Mouse (Mus musculus): ENCODE results near the gene Polr2e.

Gene Polr2e

GRCm38 (mm10) chr10:80039559-80039979, at the start of gene Polr2e:
Gene Polr2e, minus strand, starts transcription at chr10:80039795.
- peak; percentile 97 to 98 for DNase-seq

DNA sequence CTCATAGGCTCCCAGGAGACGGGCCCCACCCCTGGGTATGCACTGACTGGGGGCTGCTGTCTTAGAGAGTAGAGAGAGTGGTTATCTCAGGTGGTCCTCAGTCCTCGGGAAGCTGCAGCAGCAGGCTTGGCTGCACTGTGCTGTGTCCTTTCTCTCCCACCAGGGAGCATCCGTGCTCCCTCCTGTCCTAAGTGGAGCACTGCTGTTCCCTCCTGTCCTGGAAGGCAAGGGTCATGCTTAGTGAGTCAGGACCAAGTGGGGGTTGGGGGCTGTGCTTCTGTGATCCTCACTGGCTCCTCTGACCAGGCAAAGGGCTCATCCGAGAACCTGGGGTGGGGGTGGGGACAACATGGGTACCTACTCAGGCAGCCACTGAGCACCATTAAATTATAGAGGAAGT, 49.6 kb upstream of the Polr2e start:
- DNase-seq: peak; percentile 73 to 78

GRCm38 (mm10) chr10:80087483-80087882, 47.9 kb upstream of the Polr2e start:
- no peak for DNase-seq

- peak in 1 of 2 experiments; percentile 48 for DNase-seq
These were observed 47.3 kb upstream of the Polr2e start for GRCm38 (mm10) chr10:80086847-80087246.

DNA sequence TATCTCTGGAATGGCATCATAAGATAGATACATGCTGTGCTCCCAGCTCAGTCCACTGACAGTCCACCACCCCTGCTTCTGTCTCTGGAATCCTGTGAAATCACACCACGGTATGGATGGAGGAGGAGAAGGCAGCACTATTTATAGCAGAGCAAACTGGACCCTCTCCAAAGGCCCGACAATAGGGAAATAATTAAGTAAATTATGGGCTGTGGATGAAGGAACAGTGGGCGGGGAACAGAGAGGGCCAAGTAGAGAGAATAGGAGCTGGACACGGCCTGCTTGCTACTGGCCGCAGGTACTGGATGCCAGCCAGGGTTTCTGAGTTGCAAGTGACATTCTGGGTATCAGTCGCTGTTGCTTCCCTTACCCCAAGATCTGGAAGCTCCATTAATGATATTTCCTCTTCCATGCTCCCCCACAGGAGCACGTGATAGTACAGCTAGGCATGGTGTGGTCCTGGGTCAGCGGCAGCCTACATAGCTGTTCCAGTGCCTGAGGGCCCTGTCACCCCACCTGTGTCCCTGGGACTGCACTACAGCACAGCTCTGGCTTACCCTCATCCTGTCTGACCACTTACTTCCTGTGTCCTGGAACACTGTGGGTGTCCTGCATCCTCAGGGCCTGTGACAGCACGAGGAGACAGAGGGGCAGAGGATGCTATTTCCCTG, 45.4 kb upstream of the Polr2e start:
- DNase-seq: peak; percentile 71 to 79

GRCm38 (mm10) chr10:80081075-80081474, 41.5 kb upstream of the Polr2e start:
- no peak for DNase-seq

- no peak for DNase-seq
These were observed 40.9 kb upstream of the Polr2e start for GRCm38 (mm10) chr10:80080396-80081070.

GRCm38 (mm10) chr10:80078366-80078765, 38.8 kb upstream of the Polr2e start:
- no peak for DNase-seq

GRCm38 (mm10) chr10:80077312-80077711, 37.7 kb upstream of the Polr2e start:
- no peak for DNase-seq

GRCm38 (mm10) chr10:80076386-80076785, 36.8 kb upstream of the Polr2e start:
- no peak for DNase-seq

DNA sequence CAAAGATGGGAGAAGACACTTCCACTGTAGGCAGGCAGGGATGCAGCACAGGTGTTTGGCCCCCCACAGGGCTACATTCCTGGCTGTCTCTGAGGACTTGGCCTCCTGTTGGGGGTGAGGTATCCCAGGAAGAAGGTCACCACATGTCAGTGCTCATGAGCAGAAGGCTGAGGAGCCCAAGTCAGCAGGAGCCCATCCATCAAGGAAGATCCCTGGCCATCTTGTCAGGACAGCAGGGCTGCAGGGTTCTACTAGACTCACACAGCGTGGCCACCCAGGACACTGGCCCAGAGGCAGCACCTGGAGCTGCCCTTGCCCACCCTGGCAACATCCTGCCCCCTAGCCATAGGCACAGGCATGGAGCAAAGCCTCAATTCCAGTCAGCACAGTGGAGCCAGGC, 36.3 kb upstream of the Polr2e start:
- no peak for DNase-seq

DNA sequence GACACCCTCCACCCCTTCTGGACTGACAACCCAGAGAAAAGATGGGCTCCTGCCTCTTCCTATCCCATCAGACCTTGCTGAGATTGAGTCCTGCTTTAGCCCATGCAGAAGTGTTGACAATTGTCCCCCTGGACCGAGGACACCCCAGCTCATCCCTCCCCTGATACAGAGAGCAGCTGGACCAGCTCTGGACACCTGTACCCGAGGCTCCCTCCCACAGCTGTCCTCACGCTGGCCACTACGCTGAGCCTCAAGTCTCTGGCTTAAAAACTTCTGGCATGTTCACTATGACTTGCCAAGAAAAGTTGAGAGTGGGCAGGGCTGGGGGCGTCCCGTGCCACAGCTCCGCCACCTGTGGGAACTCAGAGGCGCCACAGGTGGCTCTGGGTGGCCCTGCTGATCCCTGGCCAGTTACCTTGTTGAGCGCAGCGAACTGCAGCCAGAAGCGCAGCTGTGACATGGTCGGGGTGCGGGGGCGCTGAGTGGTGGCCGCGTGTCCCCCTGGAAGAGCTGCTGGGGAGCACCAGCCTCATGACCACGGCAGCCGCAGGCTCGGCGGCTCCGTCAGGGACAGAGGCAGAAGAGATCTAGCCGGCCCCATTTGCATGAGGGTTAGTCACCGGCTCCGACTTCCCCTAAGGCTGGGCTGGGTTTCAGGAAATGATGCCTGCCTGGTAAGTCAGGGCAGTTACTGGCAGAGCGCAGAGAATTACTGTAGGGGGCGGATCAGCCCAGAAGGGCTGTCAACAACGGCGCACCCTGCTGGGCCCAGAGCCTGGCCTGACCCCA, 35.4 kb upstream of the Polr2e start:
- peak; percentile 79 to 83 for DNase-seq

GRCm38 (mm10) chr10:80072623-80073489, 33.3 kb upstream of the Polr2e start:
- peak; percentile 63 to 77 for DNase-seq

DNA sequence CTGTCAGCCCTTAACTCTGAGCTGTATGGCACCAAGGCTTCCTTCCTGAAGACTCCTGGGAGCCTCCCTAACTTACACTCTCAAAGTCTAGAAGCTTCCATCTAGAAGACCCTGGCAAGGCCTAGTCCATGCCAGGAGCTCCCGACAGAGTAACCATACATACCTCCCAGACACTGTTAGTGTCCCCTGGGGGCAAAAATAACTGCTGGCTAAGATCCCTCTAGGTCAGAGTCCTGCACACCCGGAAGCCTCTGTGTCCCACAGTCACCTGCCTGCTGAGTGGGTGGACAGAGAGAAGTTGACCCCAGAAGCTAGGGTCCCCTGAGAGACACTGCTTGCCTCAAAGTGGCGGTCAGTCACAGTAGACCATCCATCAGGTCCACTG, 31.9 kb upstream of the Polr2e start:
- no peak for DNase-seq

DNA sequence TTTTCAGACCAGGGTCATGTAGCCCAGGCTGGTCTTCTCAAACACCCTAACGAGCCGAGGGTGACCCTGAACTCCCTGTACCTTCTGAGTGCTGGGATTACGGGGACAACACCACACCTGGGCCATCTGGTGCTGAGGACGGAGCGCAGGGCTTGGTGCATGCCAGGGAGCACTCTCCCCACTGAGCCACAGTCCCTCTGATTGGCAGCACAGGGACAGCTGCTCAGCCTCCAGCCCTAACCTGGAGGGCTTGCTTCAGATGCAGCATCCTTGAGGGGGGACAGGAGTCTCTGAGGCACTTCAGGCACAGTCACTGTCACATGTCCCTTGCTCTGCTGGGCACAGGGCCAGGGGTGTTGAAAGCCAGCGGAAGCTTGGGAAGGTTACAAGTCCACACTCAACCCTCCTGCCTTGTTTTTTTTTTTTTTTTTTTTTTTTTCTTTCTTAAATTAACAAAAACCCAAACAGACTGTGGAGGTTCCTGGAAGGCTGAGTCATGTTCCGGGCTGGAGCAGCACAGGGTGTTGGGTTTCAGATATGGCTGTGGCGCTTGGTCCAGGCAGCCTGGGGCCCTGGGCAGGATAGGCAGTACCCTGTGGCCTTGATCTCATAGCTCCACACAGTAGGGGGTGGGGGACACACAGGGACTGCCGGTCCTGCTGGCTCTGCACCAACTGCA, 31.4 kb upstream of the Polr2e start:
- peak; percentile 94 to 95 for DNase-seq

- DNase-seq: no peak
These were observed 30.4 kb upstream of the Polr2e start for GRCm38 (mm10) chr10:80069948-80070450.

- DNase-seq: peak in 1 of 2 experiments; percentile 44
These were observed 29.7 kb upstream of the Polr2e start for GRCm38 (mm10) chr10:80069251-80069650.

GRCm38 (mm10) chr10:80063877-80064650, 24.5 kb upstream of the Polr2e start:
- peak in 1 of 2 experiments; percentile 45 for DNase-seq

DNA sequence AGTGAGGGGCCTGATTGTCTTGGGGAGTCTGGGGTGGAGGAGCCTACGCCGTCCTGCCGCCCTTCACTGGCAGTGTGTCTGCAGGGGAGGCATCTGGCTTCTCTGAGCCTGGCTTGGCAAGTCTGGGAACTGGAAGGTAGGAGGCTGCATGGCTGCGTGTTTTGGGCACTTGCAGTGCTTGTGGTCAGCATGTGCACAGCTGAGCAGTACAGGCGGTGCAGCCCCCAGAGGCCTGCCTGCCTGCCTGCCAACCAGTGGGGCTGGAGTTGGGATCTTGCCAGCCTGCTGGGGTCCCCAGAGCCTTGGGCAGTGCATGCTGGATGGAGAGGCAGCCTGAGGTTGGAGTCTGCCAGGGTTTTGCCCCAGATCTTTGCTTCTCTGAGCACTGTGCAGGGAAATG, 23.5 kb upstream of the Polr2e start:
- no peak for DNase-seq

DNA sequence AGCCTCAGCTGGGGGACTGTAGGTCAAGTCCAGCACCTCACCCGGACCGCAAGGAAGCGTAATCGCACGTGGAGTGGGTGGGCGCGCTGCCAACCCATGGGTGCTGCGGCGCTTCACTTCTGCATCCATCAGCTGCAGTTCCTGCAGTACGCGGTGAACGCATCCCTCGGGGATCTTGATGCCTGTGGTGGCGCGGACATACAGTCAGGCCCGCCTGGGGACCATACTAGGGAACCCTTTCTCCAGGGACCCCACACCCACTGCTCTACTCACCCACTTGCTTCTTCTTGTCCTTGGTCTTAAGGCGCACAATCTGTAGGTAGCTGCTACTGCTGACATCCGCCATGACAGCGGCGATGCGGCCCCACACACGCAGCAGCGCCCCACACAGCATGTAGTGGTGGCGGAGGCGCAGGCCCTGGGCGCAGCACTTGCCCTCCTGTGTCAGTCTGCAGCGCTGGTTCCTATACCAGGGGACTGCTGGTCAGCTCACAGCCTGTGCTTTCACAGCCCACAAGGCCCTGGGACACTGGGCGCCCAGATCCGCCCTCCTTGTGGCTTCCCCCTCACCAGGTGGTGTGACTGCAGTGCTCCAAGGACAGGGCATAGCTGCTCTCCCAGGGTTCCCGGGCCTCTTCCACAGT, 18.2 kb upstream of the Polr2e start:
- peak in 1 of 2 experiments; percentile 73 for DNase-seq
